Mouse (Mus musculus): ENCODE measurements around the gene Tex14. TPM values are rescaled to one million over a fixed set of nuclear protein-coding genes. Genes with fewer than 3 reads are reported as not detected.
"Not testable (repeated sequence)": the region's sequence is repeated elsewhere in the genome, so short reads cannot be mapped to it uniquely, and the experiment has no call there.

The Tex14 gene
- total and polyA plus RNA-seq, 3 experiments = 0.42 TPM; not detected in 1

DNA sequence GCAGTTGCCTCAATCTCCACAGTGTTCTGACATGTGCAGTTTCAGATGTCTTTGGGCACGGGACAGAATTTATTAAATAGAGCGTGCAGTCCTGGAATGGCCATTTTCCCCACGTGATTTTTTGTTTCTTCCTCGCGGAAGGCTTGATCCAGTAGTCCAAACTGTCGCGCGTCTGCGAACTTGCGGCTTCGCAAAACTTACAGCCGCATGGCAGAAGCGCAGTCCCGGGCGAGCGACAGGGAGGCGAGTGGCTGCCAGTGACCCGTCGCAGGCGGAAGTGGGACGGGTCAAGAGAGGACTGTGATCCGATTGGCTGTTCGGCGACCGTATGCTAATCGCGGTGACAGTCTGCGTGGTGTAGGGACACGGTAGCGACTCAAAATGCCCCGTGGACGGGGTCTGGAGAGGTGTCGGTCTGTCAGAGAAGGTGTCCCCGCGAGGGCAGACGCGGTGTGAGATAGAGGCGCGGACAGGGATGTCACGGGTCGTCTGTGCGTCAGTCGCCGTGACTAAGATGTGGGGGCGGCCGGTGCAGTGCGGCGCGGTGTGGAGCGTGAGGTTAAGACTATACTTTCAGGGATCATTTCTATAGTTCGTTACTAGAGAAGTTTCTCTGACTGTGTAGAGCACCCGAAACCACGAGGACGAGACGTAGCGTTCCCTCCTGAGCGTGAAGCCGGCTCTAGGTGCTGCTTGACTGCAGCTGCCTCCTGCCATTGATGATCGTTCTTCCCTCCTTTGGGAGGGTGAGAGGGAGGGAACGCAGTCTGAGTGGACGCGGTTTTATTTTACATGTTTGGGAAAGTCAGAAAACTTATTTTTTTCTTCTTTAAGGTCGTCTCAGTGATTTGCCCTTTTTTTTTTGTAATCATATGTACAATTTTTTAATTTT is 66.2 kb downstream of the Tex14 start:
- H3K4me3 ChIP-seq (ENCODE audit: control insufficient read depth in 1 of 2, insufficient read depth in 1 of 2, low read depth in 2 of 2, low read length in 2 of 2) = peak overlapping the region; percentile 20 to 50
- peaks cover 0 to 17% of the 10 kb centered on the region in 2 experiments; a peak in 2 of 4 replicates for H3K36me3 ChIP-seq (ENCODE audit: control insufficient read depth in 1 of 2, insufficient read depth in 2 of 2, low read length in 2 of 2)
- DNase-seq (ENCODE audit: low read depth, low spot score) = peak; percentile 94

DNA sequence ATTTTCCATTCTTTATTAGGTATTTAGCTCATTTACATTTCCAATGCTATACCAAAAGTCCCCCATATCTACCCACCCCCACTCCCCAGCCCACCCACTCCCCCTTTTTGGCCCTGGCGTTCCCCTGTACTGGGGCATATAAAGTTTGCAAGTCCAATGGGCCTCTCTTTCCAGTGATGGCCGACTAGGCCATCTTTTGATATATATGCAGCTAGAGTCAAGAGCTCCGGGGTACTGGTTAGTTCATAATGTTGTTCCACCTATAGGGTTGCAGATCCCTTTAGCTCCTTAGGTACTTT is 66.8 kb downstream of the Tex14 start:
- not testable (repeated sequence) for H3K27me3 ChIP-seq (ENCODE audit: control insufficient read depth in 1 of 2, insufficient read depth in 2 of 2, low read length in 2 of 2); H3K9ac ChIP-seq (ENCODE audit: control insufficient read depth, low read depth, low read length, poor library complexity, severe bottlenecking); H3K9me3 ChIP-seq (replicated peaks; ENCODE audit: insufficient read depth, low read length); H3K4me3 ChIP-seq (ENCODE audit: control insufficient read depth in 1 of 2, insufficient read depth in 1 of 2, low read depth in 2 of 2, low read length in 2 of 2); H3K27ac ChIP-seq (ENCODE audit: control insufficient read depth, low read depth, low read length); H3K79me2 ChIP-seq (ENCODE audit: control insufficient read depth, insufficient read depth, low read length, poor library complexity); DNase-seq (ENCODE audit: low read depth, low spot score)
- Histone ChIP-seq H3K4me1 (ENCODE audit: control insufficient read depth in 1 of 2, insufficient read depth in 2 of 2, low read length in 2 of 2) (peaks cover 8 to 14% of the 10 kb centered on the region in 2 experiments), H3K36me3 (ENCODE audit: control insufficient read depth in 1 of 2, insufficient read depth in 2 of 2, low read length in 2 of 2) (peaks cover 0 to 17% of the 10 kb centered on the region in 2 experiments; a peak in 2 of 4 replicates)
- TF ChIP-seq POLR2A (IDR thresholded peaks at IDR 0.05; ENCODE audit: control insufficient read depth in 1 of 2, insufficient read depth in 1 of 2, low read depth in 1 of 2, low read length in 2 of 2, poor library complexity in 1 of 2) = peak in 1 of 2 experiments; percentile 62; a peak in 1 of 4 replicates

More for the DNA sequence above, 66.2 kb downstream of the Tex14 start:
- not testable (repeated sequence) for H3K27me3 ChIP-seq (ENCODE audit: control insufficient read depth in 1 of 2, insufficient read depth in 2 of 2, low read length in 2 of 2); H3K9me3 ChIP-seq (replicated peaks; ENCODE audit: insufficient read depth, low read length); H3K79me2 ChIP-seq (ENCODE audit: control insufficient read depth, insufficient read depth, low read length, poor library complexity)
- peaks cover 8 to 14% of the 10 kb centered on the region in 2 experiments for H3K4me1 ChIP-seq (ENCODE audit: control insufficient read depth in 1 of 2, insufficient read depth in 2 of 2, low read length in 2 of 2)
- peak overlapping the region; percentile 84 for H3K27ac ChIP-seq (ENCODE audit: control insufficient read depth, low read depth, low read length)
- peak; percentile 94 for TF ChIP-seq POLR2AphosphoS2 (IDR thresholded peaks at IDR 0.05; ENCODE audit: low read length)
- peak; percentile 73 to 82; a peak in 3 of 4 replicates for TF ChIP-seq POLR2A (IDR thresholded peaks at IDR 0.05; ENCODE audit: control insufficient read depth in 1 of 2, insufficient read depth in 1 of 2, low read depth in 1 of 2, low read length in 2 of 2, poor library complexity in 1 of 2)
- TF ChIP-seq USF1 (IDR thresholded peaks at IDR 0.05; ENCODE audit: low read depth, low read length) = peak; percentile 60
- peak; percentile 78 for TF ChIP-seq SIN3A (IDR thresholded peaks at IDR 0.05; ENCODE audit: low read length)
- peak; percentile 88 for TF ChIP-seq MXI1 (IDR thresholded peaks at IDR 0.05; ENCODE audit: low read depth, low read length)
- peak; percentile 47; the same call in 1 of the 2 replicates for TF ChIP-seq TCF12 (IDR thresholded peaks at IDR 0.05; ENCODE audit: low read depth, low read length)
- TF ChIP-seq BHLHE40 (IDR thresholded peaks at IDR 0.05; ENCODE audit: borderline replicate concordance, low read depth, low read length) = 0 out of 2 replicates have a peak, but pooled peaks have one; percentile 59
- peak; percentile 48 for TF ChIP-seq TBP (IDR thresholded peaks at IDR 0.05; ENCODE audit: low read depth, low read length)
- peak; percentile 98; the same call in 1 of the 2 replicates for TF ChIP-seq POLR2AphosphoS5 (IDR thresholded peaks at IDR 0.05; ENCODE audit: borderline replicate concordance, low read depth, low read length)
- TF ChIP-seq SMC3 (IDR thresholded peaks at IDR 0.05; ENCODE audit: low read depth, low read length) = 0 out of 2 replicates have a peak, but pooled peaks have one; percentile 17
- TF ChIP-seq ETS1 (IDR thresholded peaks at IDR 0.05; ENCODE audit: low read depth, low read length) = peak; percentile 93
- TF ChIP-seq HCFC1 (IDR thresholded peaks at IDR 0.05; ENCODE audit: low read depth, low read length) = peak; percentile 75
- TF ChIP-seq ZMIZ1 (IDR thresholded peaks at IDR 0.05; ENCODE audit: low read depth, low read length) = peak; percentile 99
- peak; percentile 30 to 38; a peak in 3 of 4 replicates for TF ChIP-seq EP300 (IDR thresholded peaks at IDR 0.05; ENCODE audit: low read depth in 1 of 2, low read length in 2 of 2)
- TF ChIP-seq MAX (IDR thresholded peaks at IDR 0.05; ENCODE audit: low read length) = peak; percentile 97
- 0 out of 2 replicates have a peak, but pooled peaks have one; percentile 47 for TF ChIP-seq CHD1 (IDR thresholded peaks at IDR 0.05; ENCODE audit: low read depth, low read length)
- peak; percentile 26; the same call in 1 of the 2 replicates for TF ChIP-seq RCOR1 (IDR thresholded peaks at IDR 0.05; ENCODE audit: low read depth, low read length)
- peak; percentile 94 for TF ChIP-seq MYC (IDR thresholded peaks at IDR 0.05; ENCODE audit: low read depth, low read length)
- TF ChIP-seq NELFE (IDR thresholded peaks at IDR 0.05; ENCODE audit: low read depth, low read length) = peak; percentile 77
- peak; percentile 65 for TF ChIP-seq ELF1 (IDR thresholded peaks at IDR 0.05; ENCODE audit: low read depth, low read length)
- TF ChIP-seq MAZ (IDR thresholded peaks at IDR 0.05; ENCODE audit: low read depth, low read length) = 0 out of 2 replicates have a peak, but pooled peaks have one; percentile 48
- peak overlapping the region; percentile 84 for H3K9ac ChIP-seq (ENCODE audit: control insufficient read depth, low read depth, low read length, poor library complexity, severe bottlenecking)
